Mouse (Mus musculus): ENCODE measurements around the gene Lsm14b.

DNA sequence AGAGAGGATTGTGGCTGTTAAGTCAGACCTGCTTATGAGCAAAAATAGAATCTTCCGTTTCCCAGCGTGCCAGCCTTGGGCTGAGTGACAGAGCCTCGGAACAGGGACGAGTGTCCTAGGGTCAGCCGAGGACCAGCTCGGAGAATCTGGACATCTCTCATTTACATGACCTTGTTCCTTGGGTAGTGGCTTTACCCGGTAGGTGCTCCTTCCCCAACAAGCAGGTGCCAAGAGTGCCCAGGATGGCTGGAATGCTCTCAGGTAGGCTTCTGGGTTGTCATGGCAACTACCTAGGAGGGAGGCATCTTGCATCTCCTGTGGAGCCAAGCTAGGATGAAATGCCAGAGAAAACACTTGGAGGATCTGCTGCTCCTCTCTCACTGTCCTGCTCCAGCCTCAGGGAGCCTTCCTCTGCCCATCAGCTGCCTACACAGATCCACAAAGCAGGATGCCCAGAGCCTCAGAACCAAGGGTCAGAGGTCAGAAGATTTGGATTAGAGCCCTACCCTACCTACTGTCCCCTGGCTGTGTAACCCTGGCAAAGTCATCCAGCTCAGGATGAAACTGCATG lies 4.6 kb upstream of the Lsm14b start:
- no peak for TF ChIP-seq CTCF (IDR thresholded peaks at IDR 0.05)
- TF ChIP-seq EP300 (IDR thresholded peaks at IDR 0.05) = no peak

Data from lung, postnatal 0 days (tissue).